Mouse (Mus musculus): Measurements from ENCODE around the gene Lamb3.

Lamb3 gene

DNA sequence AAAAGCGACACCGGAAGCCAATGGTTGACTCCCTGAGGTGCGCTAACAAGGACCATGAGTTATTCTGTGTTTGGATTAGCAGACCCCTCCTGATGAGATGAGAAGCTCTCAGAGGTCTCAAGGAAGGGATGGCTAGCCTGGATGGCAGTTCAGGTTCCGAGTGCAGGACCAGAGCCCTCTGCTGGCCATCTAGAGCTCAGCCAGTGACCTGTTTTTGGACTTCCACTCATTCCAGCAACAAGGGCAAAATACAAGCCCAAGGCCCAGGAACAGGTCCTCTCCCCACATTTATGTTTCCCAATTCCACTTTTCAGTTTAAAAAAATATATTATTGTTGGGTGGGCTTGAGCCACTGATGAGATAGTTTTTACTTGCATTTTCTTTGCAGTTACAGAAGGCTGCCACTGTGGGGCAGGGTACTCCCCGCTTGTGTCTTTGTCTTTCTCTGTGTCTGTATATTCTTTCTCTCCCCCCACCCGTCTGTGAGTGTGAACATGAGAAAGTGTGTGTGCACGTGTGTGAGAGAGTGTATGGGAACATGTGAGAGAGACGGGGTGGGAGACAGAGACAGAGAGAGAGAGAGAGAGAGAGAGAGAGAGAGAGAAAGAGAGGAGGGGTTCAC is 175.5 kb downstream of the Lamb3 start:
- peak; percentile 9 to 23 for DNase-seq (ENCODE audit: low spot score in 2 of 2)

DNA sequence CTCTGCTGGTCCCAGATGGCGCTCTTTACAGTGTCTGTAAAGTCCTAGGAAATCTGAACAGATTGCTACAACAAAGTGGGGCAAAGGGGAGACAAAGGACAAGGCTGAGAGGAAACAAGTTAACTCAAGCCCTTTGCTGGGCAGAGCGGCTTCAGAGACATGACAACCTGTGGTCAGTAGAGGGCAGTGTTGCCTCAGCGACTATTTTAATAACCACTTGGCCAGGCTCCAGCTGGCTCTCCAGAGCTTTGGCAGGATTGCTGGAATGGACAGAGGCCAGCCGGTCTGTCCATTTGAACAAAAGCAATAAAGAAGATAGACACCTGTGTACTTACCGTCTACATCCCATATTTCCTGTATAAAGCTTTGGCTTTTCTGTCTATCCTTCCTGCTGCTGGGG is 178.6 kb downstream of the Lamb3 start:
- peak; percentile 18 to 35 for DNase-seq (ENCODE audit: low spot score in 2 of 2)

DNA sequence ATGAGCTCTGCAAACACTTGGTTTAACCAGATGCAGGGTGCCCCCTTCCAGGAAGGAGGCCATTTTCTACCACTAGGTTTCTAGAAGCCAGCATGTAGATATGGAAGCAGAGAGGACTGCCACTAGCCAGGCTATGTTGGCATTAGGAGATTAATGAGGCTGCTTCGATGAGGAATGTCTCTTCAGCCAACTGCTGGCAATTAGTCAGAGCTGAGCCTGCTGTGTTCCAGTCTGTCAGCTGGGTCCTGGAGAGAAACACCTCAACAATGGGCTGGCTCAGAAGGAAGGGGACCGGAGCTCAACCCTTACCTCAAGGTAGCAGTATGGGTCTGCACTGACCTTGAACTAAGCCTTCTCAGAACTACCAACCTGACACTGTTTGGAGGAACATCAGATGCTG is 179.7 kb downstream of the Lamb3 start:
- no peak for DNase-seq (ENCODE audit: low spot score in 2 of 2)

DNA sequence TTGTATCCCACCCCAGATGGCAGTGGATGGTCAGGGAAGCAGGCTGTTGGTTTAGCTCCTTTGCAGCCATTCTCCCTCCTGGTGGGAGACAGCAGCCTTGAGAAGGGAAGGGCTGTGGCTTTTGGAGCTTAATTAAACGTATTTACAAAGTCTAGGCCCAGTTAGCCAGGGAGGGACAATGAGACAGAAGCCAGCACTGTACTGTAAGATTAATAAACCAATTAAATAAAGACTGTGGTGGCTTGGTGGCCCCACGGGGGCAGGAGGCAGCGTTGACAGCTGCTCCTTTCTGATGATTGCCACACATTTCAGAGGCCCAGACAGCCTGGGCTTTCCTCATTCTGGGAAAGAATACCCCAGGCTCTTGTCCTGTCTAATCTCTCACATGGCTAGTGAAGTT is 182.0 kb downstream of the Lamb3 start:
- DNase-seq (ENCODE audit: low spot score in 2 of 2) = no peak

DNA sequence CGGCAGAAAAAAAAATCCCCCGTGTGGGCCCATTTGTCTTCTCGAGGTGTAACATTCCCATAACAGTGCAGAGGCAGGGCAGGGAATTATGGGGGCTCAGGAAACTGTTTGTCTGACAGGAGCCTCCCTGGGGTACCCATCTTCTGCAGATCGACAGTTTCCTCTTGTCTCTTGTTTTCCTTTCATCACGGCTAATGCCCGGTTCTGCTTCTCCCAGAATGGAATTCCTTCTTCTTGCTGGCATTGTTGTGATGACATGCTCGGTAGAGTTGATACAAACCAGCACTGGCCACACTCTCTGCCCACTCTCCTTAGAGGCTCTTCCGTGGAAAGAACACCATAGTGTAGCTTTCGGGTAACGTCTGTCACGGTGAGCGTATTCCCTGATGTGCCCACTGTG is 182.5 kb downstream of the Lamb3 start:
- no peak for DNase-seq (ENCODE audit: low spot score in 2 of 2)

DNA sequence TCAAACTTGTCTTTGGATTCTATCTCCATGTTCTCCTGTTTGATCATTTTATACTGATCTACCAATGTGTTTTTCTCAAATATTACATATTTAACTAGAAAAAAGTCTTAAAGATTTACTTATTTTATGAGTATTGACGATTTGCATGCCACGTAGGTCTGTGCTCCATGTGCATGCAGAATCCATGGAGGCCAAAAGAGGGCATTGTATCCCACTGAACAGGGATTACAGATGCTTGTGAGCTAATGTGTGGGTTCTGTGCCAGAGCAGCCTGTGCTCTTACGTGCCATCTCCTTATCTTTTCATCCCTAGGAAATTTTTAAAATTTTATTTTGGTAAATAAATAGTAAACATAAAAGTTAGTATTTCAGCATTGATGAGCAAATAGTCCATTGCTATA is 184.8 kb downstream of the Lamb3 start:
- DNase-seq (ENCODE audit: low spot score in 2 of 2) = no peak

Measured in spleen, postnatal 36 days (tissue).